Mouse (Mus musculus) heart, postnatal 14 days (tissue): ENCODE measurements around the gene Krt17. TPM values are rescaled to one million over a fixed set of nuclear protein-coding genes. Genes with fewer than 3 reads are reported as not detected.
"Not testable (repeated sequence)": the region's sequence is repeated elsewhere in the genome, so short reads cannot be mapped to it uniquely, and the experiment has no call there.

Experiments
- DNase-seq, 2 experiments: peaks; one replicate each; pipeline ENCODE4 v3.0.0; 2021 to 2022
- intact Hi-C: fragments of 180-260 bp; cut with DNase I; formaldehyde crosslinking; loops from one replicate; pipeline ENCODE4 v1.15.1; 2025
- total RNA-seq, 2 experiments: library from RNA; stranded (reverse); gene quantifications; 2 replicates each; pipeline ENCODE4 v1.2.3; 2021

Krt17 gene
- total RNA-seq, 2 experiments from 2014 or later, result 0.24 to 3.8 TPM

- intact Hi-C loops, result no loop called here
- DNase-seq, result no peak
These were observed 11.0 kb upstream of the Krt17 start for GRCm38 (mm10) chr11:100271878-100272277.

GRCm38 (mm10) chr11:100269821-100270332 is 9.0 kb upstream of the Krt17 start, which contains the start of gene Krt42:
Gene Krt42, minus strand, starts transcription at chr11:100269871.
- intact Hi-C loops, result no loop called here

GRCm38 (mm10) chr11:100262058-100262980 is 1.5 kb upstream of the Krt17 start:
- intact Hi-C loops, result no loop called here

More at GRCm38 (mm10) chr11:100269821-100270332, 9.0 kb upstream of the Krt17 start, which contains the start of gene Krt42:
- DNase-seq, result no peak

GRCm38 (mm10) chr11:100261235-100261605 is 391 bp upstream of the Krt17 start:
- intact Hi-C loops, result no loop called here
- DNase-seq, result no peak

More at GRCm38 (mm10) chr11:100262058-100262980, 1.5 kb upstream of the Krt17 start:
- DNase-seq, result no peak

- intact Hi-C loops, result no loop called here
- DNase-seq, result no peak
These were observed 1.8 kb downstream of the Krt17 start for GRCm38 (mm10) chr11:100259079-100259478.

- DNase-seq, result no peak
- intact Hi-C loops, result no loop called here
These were observed 2.9 kb downstream of the Krt17 start for GRCm38 (mm10) chr11:100257967-100258366.

- intact Hi-C loops, result no loop called here
- DNase-seq, result no peak
These were observed 5.3 kb downstream of the Krt17 start for GRCm38 (mm10) chr11:100255514-100255913.

GRCm38 (mm10) chr11:100254360-100255090 is 6.3 kb downstream of the Krt17 start:
- no peak for DNase-seq
- intact Hi-C loops, result no loop called here

GRCm38 (mm10) chr11:100248852-100249465 is 11.9 kb downstream of the Krt17 start, which contains the start of gene Krt16:
Gene Krt16, minus strand, starts transcription at chr11:100248902.
- intact Hi-C loops, result no loop called here
- no peak for DNase-seq

- DNase-seq, intact Hi-C loops: not testable (repeated sequence)
These were observed 14.4 kb downstream of the Krt17 start for GRCm38 (mm10) chr11:100246471-100246870.

- DNase-seq, intact Hi-C loops: not testable (repeated sequence)
These were observed 20.6 kb downstream of the Krt17 start for GRCm38 (mm10) chr11:100240272-100240671.

- intact Hi-C loops, result no loop called here
- DNase-seq, result no peak
These were observed 39.1 kb downstream of the Krt17 start for GRCm38 (mm10) chr11:100221741-100222140.

- no peak for DNase-seq
- intact Hi-C loops, result no loop called here
These were observed 41.5 kb downstream of the Krt17 start for GRCm38 (mm10) chr11:100219304-100219703.

GRCm38 (mm10) chr11:100208542-100208941 is 52.3 kb downstream of the Krt17 start:
- no peak for DNase-seq
- intact Hi-C loops, result no loop called here

- intact Hi-C loops, result no loop called here
These were observed 53.3 kb downstream of the Krt17 start, which contains the start of gene Krt14 for GRCm38 (mm10) chr11:100207498-100207897. Gene Krt14, minus strand, starts transcription at chr11:100207548.

More at GRCm38 (mm10) chr11:100207498-100207897, 53.3 kb downstream of the Krt17 start, which contains the start of gene Krt14:
- no peak for DNase-seq

Other genes starting within 250 kb of the Krt17 start
- not detected for gene Krt33a, start 244.8 kb downstream of the Krt17 start, total RNA-seq
- gene Krt33b, start 231.2 kb downstream of the Krt17 start, total RNA-seq, result not detected
- not detected for gene Krt34, start 219.5 kb downstream of the Krt17 start, total RNA-seq
- gene Krt31, start 210.5 kb downstream of the Krt17 start, total RNA-seq, result not detected
- not detected for gene Krt32, start 172.8 kb downstream of the Krt17 start, total RNA-seq
- not detected for gene Krt35, start 164.8 kb downstream of the Krt17 start, total RNA-seq
- gene Krt36, start 155.4 kb downstream of the Krt17 start, total RNA-seq, result under 1 TPM in 1 of 2 experiments, not detected in 1; 0.17 TPM
- gene Krt13, start 139.5 kb downstream of the Krt17 start, total RNA-seq, result not detected
- under 1 TPM in 1 of 2 experiments, not detected in 1; 0.57 TPM for gene Krt15, start 125.1 kb downstream of the Krt17 start, total RNA-seq
- gene Krt19, start 112.4 kb downstream of the Krt17 start, total RNA-seq, result 10 to 100 TPM; 12.9 to 17.4 TPM
- not detected for gene Krt9, start 67.8 kb downstream of the Krt17 start, total RNA-seq
- 1 to 10 TPM; 1.3 to 1.6 TPM for gene Krt14, start 53.5 kb downstream of the Krt17 start, total RNA-seq
- not detected for gene Krt16, start 12.1 kb downstream of the Krt17 start, total RNA-seq
- gene Krt42, start 8.8 kb upstream of the Krt17 start, total RNA-seq, result not detected
- 1,000 to 10,000 TPM; 1,264 to 1,321 TPM for gene Eif1, start 58.9 kb upstream of the Krt17 start, total RNA-seq
- not detected for gene Gast, start 73.4 kb upstream of the Krt17 start, total RNA-seq
- gene Hap1, start 95.1 kb upstream of the Krt17 start, total RNA-seq, result 1 to 10 TPM; 1.2 to 1.8 TPM
- gene Jup, start 136.7 kb upstream of the Krt17 start, total RNA-seq, result 100 to 1,000 TPM; 232 to 245 TPM
- gene P3h4, start 153.8 kb upstream of the Krt17 start, total RNA-seq, result 10 to 100 TPM; 19.1 to 19.9 TPM
- 10 to 100 TPM; 34.6 to 38.3 TPM for gene Fkbp10, start 154.7 kb upstream of the Krt17 start, total RNA-seq
- 10 to 100 TPM; 36.2 to 36.4 TPM for gene Nt5c3b, start 180.8 kb upstream of the Krt17 start, total RNA-seq
- under 1 TPM; 0.41 to 0.76 TPM for gene Klhl10, start 180.9 kb upstream of the Krt17 start, total RNA-seq
- 10 to 100 TPM; 12.2 to 13.4 TPM for gene Klhl11, start 211.7 kb upstream of the Krt17 start, total RNA-seq